Mouse (Mus musculus): ENCODE measurements around the gene Olfr1247. TPM values are rescaled to one million over a fixed set of nuclear protein-coding genes. Genes with fewer than 3 reads are reported as not detected.

The Olfr1247 gene
- polyA plus RNA-seq (2012; rRNA removed) = not detected in 2 replicates

GRCm38 (mm10) chr2:89614030-89614429 lies at the start of gene Olfr1247:
Gene Olfr1247, minus strand, starts transcription at chr2:89614130.

GRCm38 (mm10) chr2:89661367-89661766 lies 47.4 kb upstream of the Olfr1247 start, which contains the start of gene Olfr1250:
Gene Olfr1250, minus strand, starts transcription at chr2:89661467.

GRCm38 (mm10) chr2:89634883-89635282 lies 21.0 kb upstream of the Olfr1247 start, which contains the start of gene Olfr1249:
Gene Olfr1249, minus strand, starts transcription at chr2:89634983.

GRCm38 (mm10) chr2:89618145-89618544 lies 4.2 kb upstream of the Olfr1247 start, which contains the start of gene Olfr1248:
Gene Olfr1248, minus strand, starts transcription at chr2:89618245.

GRCm38 (mm10) chr2:89593057-89593456 lies 20.9 kb downstream of the Olfr1247 start, which contains the start of gene Olfr1246:
Gene Olfr1246, minus strand, starts transcription at chr2:89593157.

GRCm38 (mm10) chr2:89578347-89578746 lies 35.6 kb downstream of the Olfr1247 start, which contains the start of gene Olfr1245:
Gene Olfr1245, minus strand, starts transcription at chr2:89578447.

Other genes starting within 250 kb of the Olfr1247 start
- gene Olfr1234, start 249.3 kb downstream of the Olfr1247 start, polyA plus RNA-seq (2012; rRNA removed) = not detected in 2 replicates
- gene Olfr1238, start 204.5 kb downstream of the Olfr1247 start, polyA plus RNA-seq (2012; rRNA removed) = not detected in 2 replicates
- gene Olfr1239, start 193.7 kb downstream of the Olfr1247 start, polyA plus RNA-seq (2012; rRNA removed) = not detected in 2 replicates
- not detected in 2 replicates for gene Olfr1240, start 171.1 kb downstream of the Olfr1247 start, polyA plus RNA-seq (2012; rRNA removed)
- gene Olfr1241, start 127.0 kb downstream of the Olfr1247 start, polyA plus RNA-seq (2012; rRNA removed) = not detected in 2 replicates
- not detected in 2 replicates for gene Olfr1242, start 115.8 kb downstream of the Olfr1247 start, polyA plus RNA-seq (2012; rRNA removed)
- gene Olfr1243, start 82.6 kb downstream of the Olfr1247 start, polyA plus RNA-seq (2012; rRNA removed) = not detected in 2 replicates
- not detected in 2 replicates for gene Olfr1245, start 35.7 kb downstream of the Olfr1247 start, polyA plus RNA-seq (2012; rRNA removed)
- gene Olfr1246, start 21.0 kb downstream of the Olfr1247 start, polyA plus RNA-seq (2012; rRNA removed) = not detected in 2 replicates
- not detected in 2 replicates for gene Olfr1248, start 4.1 kb upstream of the Olfr1247 start, polyA plus RNA-seq (2012; rRNA removed)
- not detected in 2 replicates for gene Olfr1249, start 20.9 kb upstream of the Olfr1247 start, polyA plus RNA-seq (2012; rRNA removed)
- gene Olfr1250, start 47.3 kb upstream of the Olfr1247 start, polyA plus RNA-seq (2012; rRNA removed) = not detected in 2 replicates
- not detected in 2 replicates for gene Olfr1251, start 57.8 kb upstream of the Olfr1247 start, polyA plus RNA-seq (2012; rRNA removed)
- not detected in 2 replicates for gene Olfr1252, start 110.9 kb upstream of the Olfr1247 start, polyA plus RNA-seq (2012; rRNA removed)
- gene Olfr1253, start 143.0 kb upstream of the Olfr1247 start, polyA plus RNA-seq (2012; rRNA removed) = not detected in 2 replicates
- gene Olfr1254, start 179.5 kb upstream of the Olfr1247 start, polyA plus RNA-seq (2012; rRNA removed) = not detected in 2 replicates
- gene Olfr1255, start 197.9 kb upstream of the Olfr1247 start, polyA plus RNA-seq (2012; rRNA removed) = not detected in 2 replicates
- not detected in 2 replicates for gene Olfr1256, start 227.4 kb upstream of the Olfr1247 start, polyA plus RNA-seq (2012; rRNA removed)
- gene Olfr48, start 234.1 kb upstream of the Olfr1247 start, polyA plus RNA-seq (2012; rRNA removed) = not detected in 2 replicates

All from liver, embryonic 14 days (tissue).